Mouse (Mus musculus): ENCODE results near the gene Egfl7.

DNA sequence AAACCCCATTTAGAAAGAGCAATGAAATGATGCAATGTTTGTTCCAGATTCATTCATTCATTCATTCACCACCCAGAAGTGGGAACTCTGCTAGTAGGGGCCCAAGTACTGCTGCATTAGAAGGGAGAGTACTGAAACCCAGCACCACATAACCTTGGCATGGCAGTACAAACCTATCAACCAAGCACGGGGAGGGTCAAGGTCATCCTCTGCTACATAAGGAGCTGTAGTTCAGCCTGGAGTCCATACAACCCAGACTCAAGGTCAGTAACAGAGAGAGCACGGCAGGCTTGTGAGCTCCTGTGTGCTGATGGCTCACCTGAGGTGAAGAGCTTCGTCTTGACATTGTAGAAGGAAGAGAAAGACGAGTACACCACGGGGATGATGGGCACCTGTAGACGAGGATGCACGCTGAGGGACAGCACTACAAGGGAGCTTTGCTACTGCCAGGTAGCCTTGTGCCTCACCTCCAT, 14.7 kb downstream of the Egfl7 start:
- TF ChIP-seq POLR2A (IDR thresholded peaks at IDR 0.05; ENCODE audit: low read depth, low read length) (no peak), CTCF (IDR thresholded peaks at IDR 0.05; ENCODE audit: borderline replicate concordance, insufficient read depth, low read length) (no peak)
